Mouse (Mus musculus): Measurements from ENCODE around the gene Disp3.

The Disp3 gene

DNA sequence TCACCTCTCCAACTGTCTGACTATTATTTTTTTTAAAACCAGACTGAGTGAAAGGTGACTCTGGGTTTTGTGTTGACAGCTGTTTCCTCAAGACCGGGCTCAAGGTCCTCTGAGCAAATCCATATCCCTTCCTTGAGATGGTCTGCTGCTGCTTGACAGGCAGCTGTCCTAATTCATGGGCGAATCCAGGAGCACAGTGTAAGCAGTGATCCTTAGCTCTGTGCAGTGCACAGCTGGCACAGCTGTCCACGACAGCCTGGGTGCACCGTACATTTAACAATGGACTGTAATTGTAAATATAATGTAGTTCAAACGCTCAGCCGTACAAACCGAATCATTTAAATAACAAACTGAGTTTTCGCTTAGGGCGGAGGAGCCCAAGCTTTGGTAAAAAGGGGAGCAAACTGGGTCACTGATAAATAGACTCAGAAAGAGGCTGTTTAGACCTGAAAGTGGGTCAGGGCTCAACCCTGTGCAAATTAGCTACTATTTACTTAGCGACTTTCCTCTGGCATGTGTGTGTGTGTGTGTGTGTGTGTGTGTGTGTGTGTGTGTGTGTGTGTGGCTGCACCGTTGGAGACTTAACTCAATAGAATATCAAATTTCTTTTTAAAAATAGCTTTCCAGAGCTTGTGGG, 72.4 kb downstream of the Disp3 start:
- no peak for DNase-seq (ENCODE audit: low spot score)

DNA sequence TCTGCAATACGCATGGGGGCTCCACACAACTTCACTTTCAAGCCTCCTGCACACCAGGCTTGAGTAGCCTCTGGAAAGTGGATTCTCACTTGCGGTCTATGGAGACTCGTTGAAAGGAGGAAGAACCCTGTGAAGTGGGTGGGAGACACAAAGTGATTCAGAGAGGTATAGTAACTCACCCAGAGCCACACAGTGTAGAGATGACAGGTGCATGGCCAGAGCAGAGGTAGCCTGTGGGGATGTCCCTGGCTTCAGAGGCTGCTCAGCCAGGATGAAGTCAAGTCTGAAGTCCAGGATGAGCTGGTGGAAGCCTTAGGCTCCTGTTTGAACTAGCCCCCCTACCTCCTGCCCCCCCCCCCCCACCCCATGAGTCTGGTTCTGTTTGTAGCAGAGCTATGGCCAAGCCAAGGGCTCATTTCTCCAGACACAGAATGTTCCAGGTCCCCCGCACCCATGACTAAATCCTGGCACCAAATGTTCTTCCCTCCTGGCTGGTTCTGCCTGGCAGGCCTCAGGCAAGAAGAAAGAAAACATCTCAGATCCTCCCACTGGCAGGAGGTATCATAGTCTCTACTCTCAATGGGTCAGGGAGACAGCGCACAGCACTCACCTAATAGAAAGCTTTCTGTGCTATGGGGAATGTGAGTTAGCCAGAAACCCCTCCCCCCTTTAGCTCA, 73.2 kb downstream of the Disp3 start:
- DNase-seq (ENCODE audit: low spot score) = no peak

DNA sequence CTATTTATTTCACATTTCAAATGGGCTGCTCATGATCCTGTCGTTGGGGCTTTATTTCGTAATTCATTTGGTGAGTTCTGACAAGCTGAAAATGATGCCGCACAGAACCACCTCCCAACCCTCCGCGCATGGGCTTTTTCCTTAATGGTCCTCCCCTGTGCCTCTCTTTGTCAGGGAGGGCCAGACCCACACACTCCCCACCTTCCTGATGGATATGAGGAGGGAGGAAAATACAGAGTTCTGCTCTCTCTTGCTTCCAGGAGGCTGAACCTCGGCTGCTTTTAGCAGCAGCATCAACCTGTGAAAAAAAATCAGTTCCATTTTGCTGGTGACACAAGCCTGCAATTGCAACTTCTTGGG, 82.9 kb downstream of the Disp3 start:
- DNase-seq (ENCODE audit: low spot score) = no peak

DNA sequence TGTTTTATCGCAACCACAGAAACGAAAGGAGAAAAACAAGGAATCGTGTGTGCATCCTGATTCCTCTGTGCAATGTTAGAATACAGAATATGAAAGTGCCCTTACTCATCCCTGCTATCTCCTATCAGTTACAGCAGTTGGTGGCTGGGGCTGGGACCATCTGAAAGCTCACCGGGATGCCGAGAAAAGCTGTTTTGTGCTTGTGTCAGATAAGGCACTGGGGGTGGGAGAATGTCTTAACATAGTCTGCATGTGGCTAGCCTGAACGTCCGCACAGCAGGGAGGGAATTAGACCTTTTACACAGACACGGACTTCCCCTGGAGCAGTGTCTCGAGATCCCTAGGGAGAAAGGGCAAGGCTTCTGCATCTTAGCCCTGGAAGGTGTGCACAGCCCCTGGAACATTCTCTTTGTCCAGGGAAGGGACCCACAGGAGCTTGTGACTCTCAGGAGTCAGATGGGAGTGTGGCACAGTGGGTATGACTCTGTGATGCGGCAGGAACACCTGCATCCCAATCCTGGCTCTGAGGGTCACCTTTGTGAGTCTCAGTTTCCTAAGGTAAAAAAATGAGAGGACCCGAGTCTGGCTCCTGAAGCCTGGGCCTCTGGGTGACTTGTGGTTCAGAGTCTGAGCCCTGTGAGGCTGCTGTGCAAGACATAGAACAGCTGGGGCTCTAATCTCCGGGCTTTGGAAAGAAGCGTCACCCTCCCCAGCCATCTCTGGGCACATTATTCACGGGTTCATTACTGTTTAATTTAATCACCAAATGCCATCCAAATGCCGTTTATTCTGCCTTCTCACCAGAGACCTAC, 83.5 kb downstream of the Disp3 start:
- DNase-seq (ENCODE audit: low spot score) = peak; percentile 39

DNA sequence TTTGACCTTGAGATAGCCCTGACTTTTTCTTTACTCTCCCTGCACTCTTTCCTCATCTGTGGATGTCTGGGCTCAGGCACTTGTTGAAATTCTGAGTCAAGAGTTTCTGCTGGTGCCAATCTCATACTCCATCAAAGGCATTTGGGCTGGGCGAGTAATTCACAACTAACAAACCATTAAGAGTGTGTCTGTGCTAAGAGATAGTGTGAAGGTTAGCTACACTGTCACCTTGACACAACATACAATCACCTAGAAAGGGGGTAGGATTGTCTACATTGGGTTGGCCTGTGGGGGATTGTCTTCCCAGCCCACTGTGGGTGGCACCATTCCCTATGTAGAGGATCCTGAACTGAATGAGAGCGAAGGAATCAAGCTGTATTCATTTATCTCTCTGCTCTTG, 84.2 kb downstream of the Disp3 start:
- no peak for DNase-seq (ENCODE audit: low spot score)

DNA sequence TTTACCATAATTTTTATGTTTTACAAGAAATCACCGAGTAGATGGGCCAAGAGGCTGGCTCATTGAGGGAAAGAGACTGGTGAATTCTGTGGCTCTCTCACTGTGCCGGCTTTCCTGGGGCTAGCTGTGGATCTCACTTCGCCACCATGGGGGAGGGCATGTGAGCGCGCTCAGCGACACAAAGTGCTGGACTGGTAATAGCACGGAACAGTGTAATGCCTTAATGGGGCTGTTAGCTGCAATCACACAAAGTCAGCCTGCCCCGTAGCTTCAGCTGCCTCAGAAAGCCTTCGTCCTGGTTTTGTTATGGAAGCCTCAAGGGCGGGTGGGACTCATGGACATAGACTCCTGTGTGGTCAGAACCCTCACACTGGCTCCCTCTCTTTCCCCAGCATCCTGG, 89.0 kb downstream of the Disp3 start:
- no peak for DNase-seq (ENCODE audit: low spot score)

DNA sequence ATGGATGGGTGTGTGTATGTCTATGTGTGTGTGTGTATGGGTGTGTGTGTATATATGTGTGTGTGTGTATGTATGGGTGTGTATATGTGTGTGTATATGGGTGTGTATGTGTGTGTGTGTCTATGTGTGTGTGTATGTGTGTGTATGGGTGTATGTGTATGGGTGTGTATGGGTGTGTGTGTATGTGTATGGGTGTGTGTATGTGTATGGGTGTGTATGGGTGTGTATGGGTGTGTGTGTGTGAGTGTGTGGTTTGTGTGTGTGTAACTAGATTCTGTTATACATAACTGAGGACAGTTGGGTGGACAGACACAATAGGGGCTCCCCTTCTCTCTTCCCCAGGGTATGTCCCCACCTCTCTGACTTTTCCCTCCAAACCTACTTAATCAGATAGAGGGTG, 93.4 kb downstream of the Disp3 start:
- no peak for DNase-seq (ENCODE audit: low spot score)

DNA sequence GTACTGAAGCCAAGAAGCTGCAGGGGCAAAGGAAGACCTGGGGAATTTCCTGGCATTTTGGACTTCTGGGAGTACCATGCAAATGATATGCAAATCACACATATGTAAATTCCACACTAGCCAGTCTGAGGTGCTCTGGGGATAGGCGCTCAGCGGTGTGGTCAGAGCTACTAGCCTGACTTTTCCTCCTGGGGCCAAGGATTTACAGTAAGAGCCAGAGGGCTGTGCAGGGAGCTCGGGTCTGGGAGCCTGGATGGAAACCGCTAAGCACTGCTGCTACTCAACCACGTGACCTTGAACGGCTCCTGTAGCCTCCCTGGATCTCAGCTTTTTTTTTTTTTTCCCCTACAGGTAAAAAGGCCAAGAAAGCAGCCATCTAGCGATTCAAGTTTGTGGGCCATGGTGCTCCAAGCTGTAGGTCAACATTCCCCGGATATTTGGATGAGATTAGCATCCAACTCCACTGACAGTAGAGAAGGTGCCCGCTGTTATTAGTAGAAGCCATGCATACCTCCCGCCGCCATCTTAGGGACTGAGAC, 95.0 kb downstream of the Disp3 start:
- DNase-seq (ENCODE audit: low spot score) = no peak
